Mouse (Mus musculus): Measurements from ENCODE around the gene Mmp27. TPM values are rescaled to one million over a fixed set of nuclear protein-coding genes. Genes with fewer than 3 reads are reported as not detected.

Gene Mmp27
- not detected for total RNA-seq (2021)
- long read RNA-seq, experiment 1, result 0 reads
- long read RNA-seq, experiment 2, result 0 reads

DNA sequence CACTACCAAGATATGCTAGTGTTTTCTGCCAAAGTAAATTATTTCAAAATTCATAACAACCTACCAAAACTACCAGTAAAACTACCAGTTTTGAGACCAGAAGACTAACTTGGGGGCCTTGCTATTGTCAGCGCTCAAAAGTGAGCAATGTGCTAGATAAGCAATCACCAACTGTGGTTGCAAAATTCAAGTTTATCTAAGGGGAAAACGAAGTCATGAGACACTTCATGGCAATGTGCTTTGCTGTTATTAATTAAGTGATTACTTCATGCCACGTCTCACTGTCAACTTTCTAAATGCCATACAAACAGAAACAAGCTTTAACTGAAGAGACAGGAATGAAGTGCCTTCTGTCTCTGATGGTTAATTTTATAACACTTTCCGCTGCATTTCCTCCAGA lies at the start of gene Mmp27:
Mmp27 (plus strand) TSS at position 235 of the 400 bp plus-strand sequence.
- no peak for TF ChIP-seq CTCF (IDR thresholded peaks at IDR 0.05)

GRCm38 (mm10) chr9:7526255-7526940 lies 44.8 kb upstream of the Mmp27 start:
- TF ChIP-seq CTCF (IDR thresholded peaks at IDR 0.05), result no peak
- no peak for DNase-seq (ENCODE audit: extremely low spot score in 1 of 2, low spot score in 2 of 2)
- intact Hi-C loops (cut with DNase I), result no loop called here
- Histone ChIP-seq H3K27ac (no peak overlapping the region), H3K4me3 (no peak overlapping the region)

More for the DNA sequence above, at the start of gene Mmp27:
- Histone ChIP-seq H3K4me3 (no peak within 1 kb of the TSS), H3K27ac (no peak within 1 kb of the TSS)
- DNase-seq (ENCODE audit: extremely low spot score in 1 of 2, low spot score in 2 of 2), result no peak
- intact Hi-C loops (cut with DNase I), result no loop called here

- intact Hi-C loops (cut with DNase I), result no loop called here
- TF ChIP-seq CTCF (IDR thresholded peaks at IDR 0.05), result no peak
Observed at GRCm38 (mm10) chr9:7542763-7543162, 28.4 kb upstream of the Mmp27 start.

GRCm38 (mm10) chr9:7544923-7545457 lies 26.2 kb upstream of the Mmp27 start:
- H3K27ac ChIP-seq, result no peak overlapping the region
- no peak overlapping the region for H3K4me3 ChIP-seq
- DNase-seq (ENCODE audit: extremely low spot score in 1 of 2, low spot score in 2 of 2), result no peak
- no peak for TF ChIP-seq CTCF (IDR thresholded peaks at IDR 0.05)
- intact Hi-C loops (cut with DNase I), result no loop called here

More at GRCm38 (mm10) chr9:7542763-7543162, 28.4 kb upstream of the Mmp27 start:
- Histone ChIP-seq H3K4me3 (no peak overlapping the region), H3K27ac (no peak overlapping the region)
- DNase-seq (ENCODE audit: extremely low spot score in 1 of 2, low spot score in 2 of 2), result no peak

GRCm38 (mm10) chr9:7545471-7545870 lies 25.7 kb upstream of the Mmp27 start:
- Histone ChIP-seq H3K27ac (no peak overlapping the region), H3K4me3 (no peak overlapping the region)
- DNase-seq (ENCODE audit: extremely low spot score in 1 of 2, low spot score in 2 of 2), result no peak
- intact Hi-C loops (cut with DNase I), result no loop called here
- TF ChIP-seq CTCF (IDR thresholded peaks at IDR 0.05), result no peak

DNA sequence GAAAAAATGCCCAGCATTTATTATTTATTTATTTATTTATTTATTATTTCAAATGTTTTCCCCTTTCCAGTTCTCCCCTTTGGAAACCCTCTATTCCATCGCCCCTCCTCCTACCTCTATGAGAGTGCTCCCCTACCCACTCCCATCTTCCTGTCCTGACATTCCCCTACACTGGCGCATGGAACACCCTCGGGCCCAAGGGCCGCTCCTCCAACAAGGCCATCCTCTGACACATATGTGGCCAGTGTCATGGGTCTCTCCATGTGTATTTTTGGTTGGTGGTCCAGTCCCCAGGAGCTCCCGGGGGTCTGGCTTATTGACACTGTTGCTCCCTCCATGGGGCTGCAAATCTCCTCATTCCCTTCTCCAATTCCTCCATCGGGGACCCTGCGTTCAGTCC lies 25.3 kb upstream of the Mmp27 start:
- no peak overlapping the region for H3K4me3 ChIP-seq
- intact Hi-C loops (cut with DNase I), result no loop called here
- TF ChIP-seq CTCF (IDR thresholded peaks at IDR 0.05), result no peak
- DNase-seq (ENCODE audit: extremely low spot score in 1 of 2, low spot score in 2 of 2), result no peak
- no peak overlapping the region for H3K27ac ChIP-seq

- no peak for DNase-seq (ENCODE audit: extremely low spot score in 1 of 2, low spot score in 2 of 2)
- intact Hi-C loops (cut with DNase I), result no loop called here
- no peak overlapping the region for H3K4me3 ChIP-seq
- no peak for TF ChIP-seq CTCF (IDR thresholded peaks at IDR 0.05)
- no peak overlapping the region for H3K27ac ChIP-seq
Observed at GRCm38 (mm10) chr9:7551943-7552342, 19.3 kb upstream of the Mmp27 start.

GRCm38 (mm10) chr9:7553536-7553935 lies 17.7 kb upstream of the Mmp27 start:
- intact Hi-C loops (cut with DNase I), result no loop called here
- no peak for TF ChIP-seq CTCF (IDR thresholded peaks at IDR 0.05)
- H3K4me3 ChIP-seq, result no peak overlapping the region
- H3K27ac ChIP-seq, result no peak overlapping the region
- DNase-seq (ENCODE audit: extremely low spot score in 1 of 2, low spot score in 2 of 2), result no peak

GRCm38 (mm10) chr9:7554382-7554781 lies 16.8 kb upstream of the Mmp27 start:
- no peak for DNase-seq (ENCODE audit: extremely low spot score in 1 of 2, low spot score in 2 of 2)
- TF ChIP-seq CTCF (IDR thresholded peaks at IDR 0.05), result peak; percentile 57
- Histone ChIP-seq H3K27ac (no peak overlapping the region), H3K4me3 (no peak overlapping the region)
- intact Hi-C loops (cut with DNase I), result loop anchor here (2.0 kb wide), 1 partner anchor 40 kb away; no protein-coding TSS in a partner anchor

GRCm38 (mm10) chr9:7558221-7559017 lies 12.8 kb upstream of the Mmp27 start, which contains the start of gene Mmp8:
Mmp8 (plus strand) TSS chr9:7558456.
- Histone ChIP-seq H3K4me3 (no peak within 1 kb of the TSS), H3K27ac (no peak within 1 kb of the TSS)
- no peak for TF ChIP-seq CTCF (IDR thresholded peaks at IDR 0.05)
- no peak for DNase-seq (ENCODE audit: extremely low spot score in 1 of 2, low spot score in 2 of 2)
- intact Hi-C loops (cut with DNase I), result no loop called here

- Histone ChIP-seq H3K27ac (no peak overlapping the region), H3K4me3 (no peak overlapping the region)
- intact Hi-C loops (cut with DNase I), result no loop called here
- TF ChIP-seq CTCF (IDR thresholded peaks at IDR 0.05), result no peak
- no peak for DNase-seq (ENCODE audit: extremely low spot score in 1 of 2, low spot score in 2 of 2)
Observed at GRCm38 (mm10) chr9:7560026-7560425, 11.2 kb upstream of the Mmp27 start.

DNA sequence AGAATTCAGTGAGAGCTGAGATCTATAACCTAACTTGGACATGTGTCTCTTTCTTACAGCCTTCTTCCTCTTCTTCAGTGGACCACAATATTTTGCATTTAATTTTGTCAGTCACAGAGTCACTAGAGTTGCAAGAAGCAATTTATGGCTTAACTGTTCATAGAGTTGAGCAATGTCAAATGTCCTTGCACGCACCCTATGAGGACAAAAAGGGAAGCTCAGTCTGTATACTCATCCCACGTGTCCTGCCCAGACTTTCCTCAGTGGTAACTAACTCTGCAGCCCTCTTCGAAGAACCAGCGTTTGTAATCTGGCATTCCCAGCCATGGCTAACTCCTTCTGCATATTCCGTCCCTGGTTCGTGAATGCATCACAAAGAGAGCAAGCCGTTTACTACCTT lies 3.8 kb upstream of the Mmp27 start:
- no peak overlapping the region for H3K4me3 ChIP-seq
- TF ChIP-seq CTCF (IDR thresholded peaks at IDR 0.05), result no peak
- intact Hi-C loops (cut with DNase I), result no loop called here

More for the DNA sequence above, 3.8 kb upstream of the Mmp27 start:
- no peak for DNase-seq (ENCODE audit: extremely low spot score in 1 of 2, low spot score in 2 of 2)
- H3K27ac ChIP-seq, result no peak overlapping the region
